Mouse (Mus musculus): ENCODE results near the gene Crocc.

- TF ChIP-seq CTCF (IDR thresholded peaks at IDR 0.05; ENCODE audit: low read depth) (no peak), EP300 (IDR thresholded peaks at IDR 0.05; ENCODE audit: low read depth) (no peak)
Observed at GRCm38 (mm10) chr4:140971691-140972090, 88.7 kb downstream of the Crocc start.

Measured in liver, postnatal 0 days (tissue).